Mouse (Mus musculus) adrenal gland, adult 2 months (tissue): Measurements from ENCODE around the gene Col6a6. TPM values are rescaled to one million over a fixed set of nuclear protein-coding genes. Genes with fewer than 3 reads are reported as not detected.
A peak's percentile ranks its signal among the peaks of the same experiment; 100 is the strongest.
"Not testable (repeated sequence)": the region's sequence is repeated elsewhere in the genome, so short reads cannot be mapped to it uniquely, and the experiment has no call there.

Experiments used
- DNase-seq: peaks from one replicate; pipeline ENCODE4 v3.0.0; 2021
- long read RNA-seq: library from polyadenylated mRNA; stranded (forward); transcript quantifications from one replicate; pipeline ENCODE4 v2.0.0, GENCODE M21; 2021
- polyA plus RNA-seq: library from polyadenylated mRNA; depleted of rRNA; stranded (reverse); fragments of >200 nt; gene quantifications from 2 replicates; pipeline ENCODE4 v1.2.3, GENCODE M21; 2012; rRNA removed
- total RNA-seq, 2 experiments: library from RNA; stranded (reverse); gene quantifications; 2 replicates each; pipeline ENCODE4 v1.2.3; 2021

Col6a6 gene
- 1 to 10 TPM; 1.1 to 2.1 TPM for total RNA-seq
- 0.25 and 0.26 TPM in 2 replicates for polyA plus RNA-seq
- long read RNA-seq = 0 reads

DNA sequence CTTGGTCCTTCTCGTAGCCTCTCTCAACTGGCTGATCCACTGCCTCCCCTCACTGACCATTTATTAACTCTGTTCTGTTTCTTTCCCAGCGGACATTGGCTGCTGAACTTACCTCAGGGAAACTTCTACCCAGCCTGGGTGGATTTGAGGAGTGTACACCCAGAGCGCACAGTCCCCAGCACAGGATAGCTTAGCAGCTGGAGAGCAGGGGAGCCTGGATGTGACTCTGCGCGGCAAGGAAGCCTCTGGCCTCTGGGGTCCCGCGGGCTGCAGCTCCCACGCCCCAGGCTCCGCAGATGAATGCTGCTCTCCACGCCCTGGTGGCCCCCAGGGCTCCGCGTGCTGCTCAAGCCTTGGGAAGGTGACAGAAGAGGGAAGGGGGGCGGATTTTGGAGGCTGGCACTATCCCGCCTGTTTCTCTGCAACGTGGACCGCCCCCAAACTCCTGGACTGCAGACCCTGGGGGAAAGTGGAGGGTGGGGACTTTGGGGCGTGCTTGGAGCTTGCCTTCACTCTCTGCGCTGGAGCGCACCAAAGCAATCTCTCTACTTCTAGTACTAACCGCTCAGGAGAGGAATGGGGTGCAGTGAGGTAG is at the start of gene Col6a6:
Gene Col6a6 (minus strand): TSS at position 370 of the 595 bp plus-strand sequence.
- DNase-seq = no peak

GRCm38 (mm10) chr9:105876124-105876523 is 48.2 kb upstream of the Col6a6 start:
- no peak for DNase-seq

DNA sequence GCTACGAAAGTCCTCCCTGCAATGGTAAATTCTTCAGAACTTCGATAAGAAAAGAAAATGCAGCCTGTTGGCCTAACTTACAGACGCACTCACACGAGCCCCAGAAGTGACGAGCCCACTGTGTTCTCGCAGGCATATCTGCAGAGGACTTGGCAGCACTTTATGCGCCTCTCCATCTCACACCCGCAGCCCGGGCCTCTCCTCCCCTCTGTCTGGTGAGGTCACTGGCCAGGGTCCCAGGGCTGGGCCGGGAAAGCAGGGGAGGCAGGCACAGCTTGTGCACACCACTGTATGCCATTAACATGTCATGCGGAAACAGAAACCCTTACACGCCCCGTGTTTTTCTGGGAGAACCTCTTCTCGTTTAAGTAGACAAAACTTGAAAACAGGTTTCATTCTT is 43.7 kb upstream of the Col6a6 start:
- DNase-seq = no peak

GRCm38 (mm10) chr9:105857773-105858172 is 29.8 kb upstream of the Col6a6 start:
- peak; percentile 75 for DNase-seq

DNA sequence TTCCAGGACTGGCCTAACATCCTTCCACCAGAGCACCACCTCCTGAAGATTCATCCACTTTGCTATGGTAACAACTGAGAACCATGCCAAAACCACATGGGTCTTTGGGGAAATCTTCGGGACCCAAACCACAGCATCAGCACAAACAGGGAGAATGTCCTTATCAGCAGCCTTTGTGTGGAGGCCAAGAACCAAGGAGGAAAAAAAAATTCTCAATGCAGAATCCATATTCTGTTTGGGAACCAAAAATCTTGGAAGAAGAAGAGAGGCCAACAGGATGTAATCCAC is 24.8 kb upstream of the Col6a6 start:
- DNase-seq = no peak

GRCm38 (mm10) chr9:105852015-105852777 is 24.2 kb upstream of the Col6a6 start:
- DNase-seq = no peak

DNA sequence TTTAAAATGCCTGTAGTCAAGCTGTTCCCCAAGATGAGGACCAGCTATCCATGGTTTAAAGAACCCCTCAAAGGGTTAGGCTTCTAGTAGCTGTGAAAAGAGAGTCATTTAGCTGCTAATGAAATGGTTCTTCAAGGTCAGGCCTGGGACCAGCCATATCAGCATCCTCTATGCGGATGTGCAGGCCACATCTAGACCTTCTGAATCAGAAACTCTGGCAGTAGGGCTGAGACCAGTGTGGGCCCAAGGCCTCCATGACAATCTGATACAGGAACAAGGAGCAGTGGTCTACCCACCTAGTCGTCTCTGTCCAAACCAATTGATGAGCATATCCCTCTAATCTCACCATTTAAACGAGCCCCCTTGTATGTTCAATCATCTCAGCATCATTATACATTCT is 23.1 kb upstream of the Col6a6 start:
- DNase-seq = no peak

DNA sequence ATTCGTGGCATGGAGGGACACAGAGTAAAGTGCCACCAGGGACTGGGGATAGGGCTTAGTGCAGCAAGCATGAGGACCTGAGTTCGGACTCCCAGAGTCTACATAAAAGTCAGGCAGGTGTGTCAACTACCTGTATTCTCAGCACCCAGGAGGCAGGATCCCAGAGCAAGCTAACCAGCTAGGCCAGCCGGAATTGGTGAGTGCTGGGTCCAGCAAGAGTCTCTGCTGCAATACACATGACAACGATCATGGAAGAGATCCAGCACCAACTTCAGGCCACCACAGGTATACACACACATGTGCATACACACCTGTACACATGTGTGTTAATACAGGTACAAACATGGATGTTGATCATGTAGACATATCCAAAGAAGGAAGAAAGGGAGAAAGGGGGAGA is 20.4 kb upstream of the Col6a6 start:
- no peak for DNase-seq

DNA sequence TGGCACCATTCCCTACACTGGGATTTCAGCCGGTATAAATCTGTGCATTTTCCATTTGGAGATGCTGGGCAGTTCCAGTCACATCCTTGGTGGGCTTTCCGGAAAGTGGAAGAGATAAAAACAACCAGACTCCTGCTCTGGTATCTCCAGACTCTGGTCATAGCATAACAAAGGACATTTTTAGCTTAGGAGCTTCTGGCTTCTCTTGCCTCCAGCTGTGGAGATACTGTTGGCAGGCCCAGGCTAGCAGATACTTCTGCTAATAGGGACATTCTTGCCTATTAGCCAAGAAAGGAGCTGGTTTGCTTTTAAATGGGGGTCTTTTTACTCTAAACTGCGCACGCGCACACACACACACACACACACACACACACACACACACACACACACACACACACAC is 19.3 kb upstream of the Col6a6 start:
- DNase-seq = no peak

GRCm38 (mm10) chr9:105841386-105841785 is 13.4 kb upstream of the Col6a6 start:
- DNase-seq = not testable (repeated sequence)

DNA sequence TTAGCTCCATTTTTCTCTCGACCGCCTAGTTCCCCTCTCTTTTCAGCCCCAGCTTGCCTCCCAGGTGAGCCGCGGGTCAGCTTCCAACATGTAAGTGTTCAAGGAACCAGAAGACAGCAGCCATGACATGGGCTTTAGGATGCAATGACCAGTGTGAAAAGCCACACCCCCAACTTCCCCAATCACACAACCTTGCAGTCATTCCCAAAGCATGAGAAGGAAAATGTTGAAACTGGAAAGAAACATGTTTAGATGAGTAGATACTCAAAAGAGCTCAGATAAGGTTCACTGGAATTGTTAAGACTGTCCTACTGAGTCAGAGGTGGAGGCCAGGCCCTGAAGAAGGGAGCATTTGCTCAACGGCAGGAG is 11.2 kb upstream of the Col6a6 start:
- no peak for DNase-seq

DNA sequence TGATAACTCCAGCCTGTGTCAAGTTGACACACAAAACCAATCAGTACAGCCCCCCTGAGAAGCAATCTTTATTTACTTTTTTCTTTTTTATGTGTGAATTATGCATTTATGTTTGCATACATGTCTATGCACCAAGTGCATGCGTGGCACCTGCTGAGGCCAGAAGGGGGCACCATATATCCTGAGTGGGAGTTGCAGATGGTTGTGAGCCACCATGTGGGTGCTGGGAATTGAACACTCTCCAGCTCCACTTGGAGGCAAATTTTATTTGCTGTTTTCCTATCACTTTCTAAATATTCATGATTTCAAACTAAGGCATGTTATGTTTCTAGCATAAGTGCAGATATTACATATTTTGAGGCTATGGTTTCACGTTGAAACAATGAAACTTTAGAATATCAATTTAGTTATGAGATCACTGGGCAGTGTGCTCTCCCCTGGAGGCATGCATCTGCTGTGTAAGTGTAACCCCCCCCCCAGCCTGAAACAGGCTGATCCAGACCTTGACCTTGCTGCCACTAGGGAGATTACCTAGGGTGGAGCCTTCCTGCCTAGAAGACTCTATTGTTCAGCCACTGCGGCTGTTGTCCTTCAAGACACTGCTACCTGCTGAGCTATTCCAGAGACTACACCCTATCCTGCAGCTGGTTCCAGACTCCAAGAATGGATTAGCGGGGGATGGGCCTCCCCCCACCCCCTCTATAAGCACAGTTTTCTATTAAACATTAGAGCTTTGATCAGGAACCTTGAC is 10.6 kb upstream of the Col6a6 start:
- no peak for DNase-seq

GRCm38 (mm10) chr9:105835587-105835986 is 7.6 kb upstream of the Col6a6 start:
- no peak for DNase-seq

DNA sequence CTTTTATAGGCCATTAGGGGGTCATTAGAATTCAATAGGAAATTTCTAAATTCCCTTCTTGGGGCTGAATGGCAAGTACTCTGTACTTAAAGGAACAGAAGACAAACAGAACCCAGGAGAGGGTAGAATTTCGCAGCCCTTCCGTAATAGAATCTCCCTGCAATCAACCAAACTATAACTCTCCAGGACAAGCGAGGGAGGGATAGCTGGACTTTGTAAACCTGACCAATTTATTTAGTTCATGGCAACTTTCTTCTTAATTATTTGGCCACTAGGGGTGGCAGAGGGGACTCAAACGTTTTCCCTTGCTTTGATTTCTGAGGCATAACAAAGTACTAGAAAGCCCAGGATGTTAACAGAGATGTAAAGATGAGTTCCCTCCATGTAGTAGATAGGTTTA is 6.8 kb upstream of the Col6a6 start:
- DNase-seq = no peak

DNA sequence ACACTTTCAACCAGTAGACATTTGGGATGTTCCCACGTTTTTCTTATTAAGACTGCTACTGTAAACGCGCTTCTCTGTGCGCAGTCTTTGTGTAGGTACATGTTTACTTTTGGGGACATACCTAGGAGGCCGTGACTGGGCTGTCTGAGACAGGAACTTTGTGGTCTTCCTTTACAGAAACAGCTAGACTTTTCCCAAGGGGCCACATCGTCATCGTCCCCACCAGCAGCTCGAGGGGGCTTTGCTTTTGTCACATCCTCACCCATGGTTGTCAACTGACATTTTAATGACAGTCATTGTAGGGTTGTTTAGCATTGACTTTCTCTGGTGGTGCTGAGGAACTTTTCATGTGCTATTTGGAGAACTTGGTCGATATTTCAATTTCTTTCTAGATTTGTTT is 3.3 kb upstream of the Col6a6 start:
- DNase-seq = no peak

- DNase-seq = no peak
Measured at GRCm38 (mm10) chr9:105827076-105827647, 798 bp downstream of the Col6a6 start.

GRCm38 (mm10) chr9:105820711-105821110 is 7.2 kb downstream of the Col6a6 start:
- DNase-seq = no peak

GRCm38 (mm10) chr9:105819155-105819709 is 8.7 kb downstream of the Col6a6 start:
- DNase-seq = no peak

DNA sequence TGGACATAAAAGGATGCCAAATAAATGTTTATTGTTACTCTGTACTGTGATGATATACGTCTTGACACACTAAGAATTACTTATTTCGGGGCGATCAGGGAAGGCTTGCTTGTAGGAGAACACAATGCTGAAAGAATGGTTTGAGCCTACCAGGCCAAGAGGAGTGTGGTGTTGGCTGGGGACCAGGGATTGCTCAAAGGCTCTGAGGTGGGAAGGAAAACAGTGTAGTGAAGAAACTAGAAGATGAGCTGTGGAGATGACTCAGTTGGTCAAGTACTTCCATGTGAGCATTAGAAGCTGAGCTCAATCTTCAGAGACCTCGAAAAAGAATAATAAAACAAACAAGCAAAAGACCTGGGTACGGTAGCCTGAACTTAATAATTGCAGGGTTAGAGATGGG is 13.5 kb downstream of the Col6a6 start:
- peak; percentile 27 for DNase-seq

- no peak for DNase-seq
Measured at GRCm38 (mm10) chr9:105811458-105811857, 16.5 kb downstream of the Col6a6 start.

DNA sequence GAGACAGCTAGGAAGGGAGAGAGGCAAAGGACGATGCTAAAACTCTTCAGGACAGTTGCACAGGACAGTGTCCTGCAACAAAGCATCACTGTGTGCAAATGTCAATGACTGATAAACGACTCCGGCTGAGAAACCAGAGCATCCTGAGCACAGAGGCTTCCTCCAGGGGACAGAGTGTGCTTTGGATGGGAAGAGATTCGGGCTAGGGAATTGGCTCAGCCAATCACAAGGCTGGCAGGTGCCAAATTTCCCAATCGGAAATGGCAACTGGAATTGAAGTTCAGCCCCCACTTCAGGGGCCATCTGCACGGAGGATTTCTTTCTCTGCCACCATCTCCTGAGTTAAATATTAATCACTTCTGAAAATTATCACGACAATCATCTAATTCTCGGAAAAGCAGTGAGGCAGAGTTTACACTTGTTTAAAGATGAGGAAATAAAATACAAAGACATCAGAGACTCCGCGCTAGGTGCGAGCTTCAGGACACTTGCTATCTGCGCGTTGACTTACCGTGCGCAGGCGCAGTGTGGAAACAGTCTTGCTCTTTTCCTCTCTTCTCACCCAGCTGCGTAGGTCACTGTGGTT is 18.9 kb downstream of the Col6a6 start:
- no peak for DNase-seq

- DNase-seq = no peak
Measured at GRCm38 (mm10) chr9:105803416-105803815, 24.5 kb downstream of the Col6a6 start.
